Mouse (Mus musculus): ENCODE results near the gene Irf8. TPM values are rescaled to one million over a fixed set of nuclear protein-coding genes. Genes with fewer than 3 reads are reported as not detected.
"Not testable (repeated sequence)": the region's sequence is repeated elsewhere in the genome, so short reads cannot be mapped to it uniquely, and the experiment has no call there.

Irf8 gene
- polyA plus RNA-seq, 1 experiment from 2014 or later: 3.1 TPM

DNA sequence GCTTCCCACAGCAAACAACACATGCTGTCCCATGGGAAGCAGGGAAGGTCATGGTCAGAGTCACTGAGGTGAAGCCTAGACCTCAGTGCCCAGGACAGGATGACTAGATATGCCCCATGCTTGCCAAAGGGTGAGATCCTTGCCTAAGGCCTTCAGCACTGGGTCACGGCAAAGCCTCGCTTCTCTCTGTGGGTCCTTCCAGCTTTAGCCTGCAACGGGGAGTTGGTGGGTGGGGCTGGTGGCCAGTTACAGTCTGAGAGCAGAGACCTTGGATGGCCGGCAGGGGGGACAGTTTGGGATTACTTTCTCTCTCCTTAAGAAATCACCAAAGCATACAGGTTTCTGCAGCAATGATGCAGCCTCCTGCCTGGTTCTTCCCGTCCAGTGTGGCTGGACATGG lies 51.5 kb downstream of the Irf8 start:
- Histone ChIP-seq H3K27me3 (0 out of 2 replicates have a peak, but pooled peaks cover 4% of the 10 kb centered on the region), H3K4me1 (no peaks in the 10 kb centered on the region), H3K9me3 (no peaks in the 10 kb centered on the region), H3K9ac (no peak overlapping the region), H3K27ac (no peak overlapping the region), H3K36me3 (replicated peaks) (no peaks in the 10 kb centered on the region), H3K4me3 (replicated peaks) (no peak overlapping the region), H3K4me2 (no peak overlapping the region)
- ATAC-seq (ENCODE audit: low FRiP score): no peak
- 48% methylated on average over 5 of the region's 5 CpGs for WGBS

DNA sequence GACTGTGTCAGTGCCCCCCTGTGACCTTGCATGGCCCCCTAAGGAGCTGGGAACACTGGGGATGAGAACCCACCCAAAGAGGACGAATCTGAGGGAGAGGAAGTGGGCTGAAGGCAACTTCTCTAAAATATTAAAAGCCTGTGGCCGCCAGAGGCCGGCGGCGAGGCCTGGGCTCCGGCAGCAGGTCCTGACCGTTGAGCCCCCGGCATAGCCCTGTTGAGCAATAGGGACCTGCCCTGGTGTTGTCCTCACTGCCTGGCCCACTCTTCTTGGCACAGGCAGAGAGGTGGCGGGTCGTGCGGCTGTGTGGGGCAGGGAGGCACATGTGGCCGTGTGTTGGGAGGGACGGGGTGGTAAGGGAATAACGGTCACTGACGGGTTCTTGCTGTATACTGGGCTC lies 56.6 kb downstream of the Irf8 start:
- no peak overlapping the region for H3K4me3 ChIP-seq (replicated peaks)
- H3K9me3 ChIP-seq: no peaks in the 10 kb centered on the region
- no peaks in the 10 kb centered on the region for H3K36me3 ChIP-seq (replicated peaks)
- no peak overlapping the region for H3K9ac ChIP-seq
- 84% methylated on average over 15 of the region's 15 CpGs for WGBS
- ATAC-seq (ENCODE audit: low FRiP score): no peak
- H3K4me1 ChIP-seq: no peaks in the 10 kb centered on the region
- H3K27ac ChIP-seq: no peak overlapping the region
- H3K27me3 ChIP-seq: peaks cover 4% of the 10 kb centered on the region; the same call in 1 of the 2 replicates
- H3K4me2 ChIP-seq: no peak overlapping the region

DNA sequence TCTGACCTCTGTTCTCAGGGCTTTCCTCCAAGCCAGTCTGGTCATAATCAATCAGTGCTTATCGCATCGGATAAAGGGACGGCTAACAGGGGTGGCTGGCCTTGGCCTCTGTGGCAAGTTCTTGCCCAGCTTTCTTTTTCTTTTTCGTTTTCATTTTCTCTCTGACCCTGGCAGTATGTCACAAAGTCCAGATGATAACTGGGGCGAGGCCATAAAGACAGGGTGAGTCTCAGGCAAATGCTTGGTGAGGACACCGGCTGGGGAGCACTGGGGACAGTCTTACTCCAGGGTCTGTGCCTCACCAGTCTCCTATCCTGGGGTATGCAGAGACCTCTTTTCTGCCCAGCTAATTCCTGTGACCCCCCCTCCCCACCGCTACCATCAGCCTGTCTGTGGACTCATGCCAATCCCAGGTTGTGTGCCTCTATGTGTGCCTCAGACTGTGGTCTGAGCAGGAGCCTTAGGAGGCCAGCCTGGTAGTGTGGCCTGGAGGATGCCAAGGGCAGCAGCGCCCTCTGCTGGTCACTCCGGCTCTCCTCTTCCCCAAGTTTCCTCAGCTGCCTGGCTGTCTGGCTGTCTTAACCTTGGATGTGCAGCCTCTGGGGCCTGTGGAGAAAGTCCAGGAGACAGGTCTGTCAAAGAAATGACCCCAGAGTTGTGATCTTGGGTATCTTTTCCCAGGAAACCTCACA lies 59.9 kb downstream of the Irf8 start:
- H3K4me2 ChIP-seq: no peak overlapping the region
- no peaks in the 10 kb centered on the region for H3K9me3 ChIP-seq
- whole genome bisulfite sequencing: 50% methylated on average over 9 of the region's 9 CpGs
- H3K36me3 ChIP-seq (replicated peaks): no peaks in the 10 kb centered on the region
- H3K27ac ChIP-seq: no peak overlapping the region
- peak; percentile 76; the same call in 1 of the 2 replicates for ATAC-seq (ENCODE audit: low FRiP score)
- no peak overlapping the region for H3K4me3 ChIP-seq (replicated peaks)
- H3K9ac ChIP-seq: no peak overlapping the region
- H3K4me1 ChIP-seq: peaks cover 5% of the 10 kb centered on the region; the same call in 1 of the 2 replicates
- peaks cover 9% of the 10 kb centered on the region for H3K27me3 ChIP-seq

DNA sequence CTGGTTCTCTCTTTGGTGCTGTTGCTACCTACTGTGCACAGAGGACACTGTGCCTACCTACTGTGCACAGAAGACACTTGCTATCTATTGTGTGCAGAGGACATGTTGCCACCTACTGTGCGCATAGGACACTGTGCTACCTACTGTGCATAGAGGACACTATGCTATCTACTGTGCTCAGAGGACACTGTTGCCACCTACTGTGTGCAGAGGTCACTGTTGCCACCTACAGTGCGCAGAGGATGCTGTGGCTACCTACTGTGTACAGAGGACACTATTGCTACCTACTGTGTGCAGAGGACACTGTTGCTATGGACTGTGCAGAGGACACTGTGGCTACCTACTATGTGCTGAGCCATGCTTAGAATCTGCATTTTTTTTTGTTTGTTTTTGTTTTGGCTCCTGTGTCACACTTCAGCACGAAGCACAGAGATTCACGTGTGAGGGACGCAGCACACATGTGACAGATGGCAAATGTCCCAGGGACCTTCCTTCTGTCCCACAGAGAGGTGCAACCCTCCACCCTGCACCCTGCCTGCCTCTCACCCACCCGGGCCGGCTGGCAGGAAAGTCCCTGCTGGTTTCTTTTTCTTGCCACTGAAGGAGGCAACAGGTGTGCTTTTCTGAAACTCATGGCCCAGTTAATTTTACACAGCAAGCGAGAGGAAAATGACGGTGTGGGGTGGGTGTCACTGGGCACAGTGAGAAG lies 61.0 kb downstream of the Irf8 start:
- H3K36me3 ChIP-seq (replicated peaks): no peaks in the 10 kb centered on the region
- no peak overlapping the region for H3K4me2 ChIP-seq
- peaks cover 19% of the 10 kb centered on the region for H3K27me3 ChIP-seq
- H3K27ac ChIP-seq: no peak overlapping the region
- ATAC-seq (ENCODE audit: low FRiP score): no peak
- H3K4me1 ChIP-seq: peaks cover 5% of the 10 kb centered on the region; the same call in 1 of the 2 replicates
- 88% methylated on average over 9 of the region's 9 CpGs for WGBS
- H3K9ac ChIP-seq: no peak overlapping the region
- H3K4me3 ChIP-seq (replicated peaks): no peak overlapping the region
- no peaks in the 10 kb centered on the region for H3K9me3 ChIP-seq

DNA sequence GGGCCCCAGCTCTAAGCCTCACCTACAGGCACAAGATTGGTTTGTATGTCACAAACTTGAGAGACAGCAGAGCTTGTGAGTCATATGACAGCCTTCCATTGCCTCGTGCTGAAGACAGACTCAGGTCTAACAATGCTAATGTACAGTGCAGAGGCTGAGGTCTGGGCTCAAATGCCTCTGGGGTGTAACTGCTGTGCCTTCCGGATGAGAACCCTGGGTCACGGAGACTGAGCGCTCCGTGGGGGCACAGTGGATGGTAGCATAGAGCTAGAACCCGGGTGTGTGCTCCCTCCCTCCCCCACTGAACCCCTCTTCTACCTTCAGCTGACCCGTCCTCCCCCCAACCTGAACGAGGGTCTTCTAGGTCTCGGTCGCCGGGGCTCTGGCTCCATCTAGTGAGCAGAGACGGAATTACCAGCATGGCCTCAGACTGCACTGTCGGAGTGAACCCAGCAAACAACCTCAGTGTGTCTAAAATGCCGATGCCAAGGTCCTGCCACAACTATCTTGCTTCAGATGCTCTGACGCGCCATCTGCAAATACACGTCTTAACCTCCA lies 64.2 kb downstream of the Irf8 start:
- Histone ChIP-seq H3K36me3 (replicated peaks) (no peaks in the 10 kb centered on the region), H3K27me3 (peaks cover 23% of the 10 kb centered on the region), H3K27ac (no peak overlapping the region), H3K4me1 (peaks cover 5% of the 10 kb centered on the region; the same call in 1 of the 2 replicates), H3K9ac (no peak overlapping the region), H3K4me2 (peak overlapping the region; percentile 36), H3K9me3 (no peaks in the 10 kb centered on the region), H3K4me3 (replicated peaks) (no peak overlapping the region; the same call in 1 of the 2 replicates)
- WGBS: 6% methylated on average over 17 of the region's 17 CpGs
- no peak for ATAC-seq (ENCODE audit: low FRiP score)

DNA sequence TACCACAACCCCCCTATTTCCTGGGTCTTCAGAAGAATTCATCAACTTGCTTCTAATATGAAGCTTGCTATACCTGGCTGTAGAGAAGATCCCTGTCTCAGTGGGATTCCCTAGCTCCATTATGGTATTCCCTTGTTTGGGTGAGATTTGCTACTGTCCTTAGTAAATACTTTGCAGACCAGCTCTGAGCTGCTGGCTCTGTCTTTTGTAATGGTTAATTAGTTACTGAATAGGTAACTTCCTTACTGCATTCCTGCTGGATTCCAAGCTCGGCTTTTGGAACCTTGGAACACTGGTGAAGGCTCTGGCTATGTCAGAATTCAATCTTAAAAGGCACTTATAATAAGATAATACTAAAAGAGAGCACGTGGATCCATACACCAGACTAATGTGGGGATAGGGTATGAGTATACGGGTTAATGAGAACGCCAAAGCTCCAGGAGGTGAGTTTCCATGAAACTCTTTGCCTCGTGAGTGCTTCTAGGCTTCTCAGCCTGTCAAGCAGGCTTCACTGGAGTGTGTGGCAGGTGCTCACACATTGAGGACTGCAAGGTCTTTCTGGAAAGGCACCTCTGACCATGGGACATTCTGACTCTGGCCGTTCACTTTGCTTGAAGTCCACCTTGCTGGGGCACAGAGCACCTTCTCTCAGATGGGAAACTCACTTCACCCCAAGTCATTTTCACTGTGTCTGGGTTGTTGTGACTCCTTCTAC lies 67.7 kb downstream of the Irf8 start:
- not testable (repeated sequence) for H3K4me3 ChIP-seq (replicated peaks); H3K27ac ChIP-seq; H3K9me3 ChIP-seq; H3K4me1 ChIP-seq; H3K36me3 ChIP-seq (replicated peaks); H3K4me2 ChIP-seq; ATAC-seq (ENCODE audit: low FRiP score); H3K9ac ChIP-seq
- H3K27me3 ChIP-seq: peaks cover 26% of the 10 kb centered on the region
- WGBS: 42% methylated on average over 6 of the region's 6 CpGs

DNA sequence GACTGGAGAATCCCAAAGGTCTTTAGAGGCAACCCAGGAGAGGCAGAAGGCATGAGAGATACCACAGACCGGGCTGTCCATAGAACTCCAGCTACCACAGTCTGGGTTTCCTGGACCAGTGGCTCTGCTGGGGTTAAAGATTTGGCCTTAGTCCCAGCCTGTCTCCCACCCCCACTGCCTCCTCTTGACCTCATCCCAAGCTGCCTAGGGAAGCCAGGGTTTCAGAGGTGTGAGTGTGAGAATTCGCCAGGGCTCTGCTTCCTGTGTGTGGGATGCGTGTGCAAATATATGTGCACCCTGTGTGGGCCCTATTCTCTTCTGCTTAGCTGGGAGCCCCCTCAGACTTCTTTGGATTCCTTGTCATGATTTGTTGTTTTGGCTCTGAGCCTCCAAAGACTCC lies 68.6 kb downstream of the Irf8 start:
- H3K4me2 ChIP-seq: no peak overlapping the region
- H3K4me1 ChIP-seq: peaks cover 5% of the 10 kb centered on the region; the same call in 1 of the 2 replicates
- peaks cover 26% of the 10 kb centered on the region for H3K27me3 ChIP-seq
- WGBS: 88% methylated on average over 3 of the region's 3 CpGs
- no peak overlapping the region for H3K4me3 ChIP-seq (replicated peaks)
- H3K27ac ChIP-seq: no peak overlapping the region
- no peaks in the 10 kb centered on the region for H3K9me3 ChIP-seq
- no peak for ATAC-seq (ENCODE audit: low FRiP score)
- H3K9ac ChIP-seq: no peak overlapping the region
- no peaks in the 10 kb centered on the region for H3K36me3 ChIP-seq (replicated peaks)

Other genes with a start within 250 kb of the Irf8 start
- gene Gins2, start 147.1 kb upstream of the Irf8 start, polyA plus RNA-seq (2016; fragmentation: Nextera tagmentation; extraction: Ambion mirVana): 83.2 and 84.8 TPM in 2 replicates
- 1.7 and 3.1 TPM in 2 replicates for gene 1190005I06Rik, start 88.7 kb upstream of the Irf8 start, polyA plus RNA-seq (2016; fragmentation: Nextera tagmentation; extraction: Ambion mirVana)
- 4.3 and 4.4 TPM in 2 replicates for gene Gm27021, start 68.3 kb upstream of the Irf8 start, polyA plus RNA-seq (2016; fragmentation: Nextera tagmentation; extraction: Ambion mirVana)
- 803 and 809 TPM in 2 replicates for gene Cox4i1, start 68.1 kb upstream of the Irf8 start, polyA plus RNA-seq (2016; fragmentation: Nextera tagmentation; extraction: Ambion mirVana)
- 234 and 244 TPM in 2 replicates for gene Emc8, start 67.8 kb upstream of the Irf8 start, polyA plus RNA-seq (2016; fragmentation: Nextera tagmentation; extraction: Ambion mirVana)